Mouse (Mus musculus) hindbrain, embryonic 12.5 days (tissue): ENCODE measurements around the gene Slc17a3. TPM values are rescaled to one million over a fixed set of nuclear protein-coding genes. Genes with fewer than 3 reads are reported as not detected.
A peak's percentile ranks its signal among the peaks of the same experiment; 100 is the strongest.

Source experiments
- ATAC-seq: fragments of 200-750 bp; cut with Nextera tagmentation; 2 replicates; pipeline ENCODE4 v1.8.0; 2017; ENCODE audit warnings: moderate TSS enrichment; ENCODE audit not compliant: low FRiP score
- H3K27ac ChIP-seq: fragments of 300-500 bp; sonication (generic); 2 replicates; pipeline ENCODE4 v1.5.1; 2016; ENCODE audit warnings: mild to moderate bottlenecking
- H3K27me3 ChIP-seq: fragments of 300-500 bp; sonication (generic); 2 replicates; pipeline ENCODE4 v1.6.1; 2016; ENCODE audit warnings: mild to moderate bottlenecking
- H3K36me3 ChIP-seq: fragments of 300-500 bp; sonication (generic); 2 replicates; pipeline ENCODE4 v1.6.1; 2016; ENCODE audit warnings: mild to moderate bottlenecking
- H3K4me1 ChIP-seq: fragments of 300-500 bp; sonication (generic); 2 replicates; pipeline ENCODE4 v1.6.1; 2016
- H3K4me2 ChIP-seq: fragments of 300-500 bp; sonication (generic); replicated peaks from 2 replicates; pipeline ENCODE4 v1.6.1; 2016; ENCODE audit warnings: mild to moderate bottlenecking
- H3K4me3 ChIP-seq: fragments of 300-500 bp; sonication (generic); 2 replicates; pipeline ENCODE4 v1.5.1; 2016; ENCODE audit warnings: mild to moderate bottlenecking
- H3K9ac ChIP-seq: fragments of 300-500 bp; sonication (generic); 2 replicates; pipeline ENCODE4 v1.6.1; 2016; ENCODE audit warnings: mild to moderate bottlenecking, moderate library complexity
- H3K9me3 ChIP-seq: fragments of 300-500 bp; sonication (generic); replicated peaks from 2 replicates; pipeline ENCODE4 v1.6.1; 2016; ENCODE audit warnings: mild to moderate bottlenecking
- WGBS: fragments of 180-500 bp; shearing (Covaris S2); methylation state at CpG from one replicate; pipeline ENCODE4 v1.1.7; 2016; 5-methylcytosine and 5-hydroxymethylcytosine counted together
- polyA plus RNA-seq: library from polyadenylated mRNA; unstranded; fragments of >200 nt; fragmentation: Nextera tagmentation; extraction: Ambion mirVana; gene quantifications from 2 replicates; pipeline ENCODE4 v1.2.1, GENCODE M21; 2016

Gene Slc17a3
- polyA plus RNA-seq, 1 experiment from 2014 or later: not detected

DNA sequence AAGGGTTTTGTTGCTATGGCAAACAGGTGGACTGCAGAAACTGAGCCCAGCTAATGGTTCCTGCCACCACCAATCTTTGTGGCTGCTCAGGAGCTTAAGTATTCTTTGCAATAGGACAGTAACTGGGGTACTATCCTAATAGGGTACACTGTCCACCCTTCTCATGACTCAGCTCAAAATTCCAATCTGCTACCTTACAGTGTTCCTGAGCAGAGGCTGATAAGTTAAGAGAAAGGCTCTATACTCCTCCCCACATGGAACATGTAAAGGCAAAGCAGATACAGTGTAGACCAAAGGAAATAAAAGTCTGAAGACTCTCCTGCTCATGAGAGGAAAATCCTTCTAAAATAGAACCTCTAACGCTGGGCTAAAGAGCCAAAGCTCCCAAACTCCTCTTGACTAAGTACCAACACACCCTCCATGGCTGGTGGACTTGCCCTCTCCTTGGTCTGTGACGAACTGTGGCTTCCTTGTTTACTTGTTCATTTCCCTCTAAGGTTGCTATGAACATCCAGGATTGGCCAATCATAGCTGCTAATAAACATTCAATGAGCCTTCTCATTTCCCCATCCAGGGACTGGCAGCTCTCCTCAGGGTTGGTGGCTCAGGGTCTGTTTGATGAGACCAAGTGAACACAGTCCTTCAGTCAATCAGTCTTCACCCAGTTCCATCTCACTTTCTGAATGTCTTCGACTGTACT is 47.9 kb downstream of the Slc17a3 start:
- Histone ChIP-seq H3K4me2 (no peak overlapping the region), H3K4me3 (no peak overlapping the region), H3K27ac (no peak overlapping the region), H3K4me1 (no peaks in the 10 kb centered on the region), H3K9ac (no peak overlapping the region), H3K9me3 (no peaks in the 10 kb centered on the region), H3K36me3 (no peaks in the 10 kb centered on the region), H3K27me3 (no peaks in the 10 kb centered on the region)
- 84% methylated on average over 3 of the region's 3 CpGs for WGBS
- ATAC-seq: no peak

DNA sequence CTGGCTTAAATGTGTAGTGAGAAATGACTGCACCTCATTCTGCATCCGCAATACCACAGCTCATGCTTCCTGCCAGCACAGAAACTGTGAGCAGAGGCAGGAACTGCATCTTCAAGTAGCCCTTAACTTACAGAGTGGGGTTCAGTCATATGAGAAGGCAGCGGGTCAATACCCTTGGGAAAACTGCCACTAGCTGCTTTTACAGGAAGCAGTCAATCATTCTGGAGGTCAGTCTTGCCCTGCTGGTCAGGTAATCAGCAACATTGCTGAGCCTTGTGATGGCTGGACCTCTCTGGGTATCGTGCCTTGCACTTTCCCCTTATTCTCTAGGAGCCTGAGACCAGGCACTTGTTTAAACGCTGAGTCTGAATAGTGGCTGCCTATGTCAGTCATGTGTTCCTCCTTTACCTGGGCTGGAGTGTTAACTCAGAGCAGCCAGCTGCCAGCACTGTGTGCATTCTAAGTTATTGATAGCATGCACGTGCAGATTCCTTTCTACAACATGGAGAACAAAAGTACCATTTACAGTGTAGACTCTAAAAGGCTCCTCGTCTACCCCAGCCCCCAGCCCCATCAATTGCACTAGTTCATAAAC is 49.9 kb downstream of the Slc17a3 start:
- no peak for ATAC-seq
- 60% methylated on average over 6 of the region's 6 CpGs for WGBS
- Histone ChIP-seq H3K27ac (no peak overlapping the region), H3K9me3 (no peaks in the 10 kb centered on the region), H3K36me3 (no peaks in the 10 kb centered on the region), H3K9ac (no peak overlapping the region), H3K4me2 (no peak overlapping the region), H3K4me3 (no peak overlapping the region), H3K4me1 (peaks cover 9% of the 10 kb centered on the region; the same call in 1 of the 2 replicates), H3K27me3 (no peaks in the 10 kb centered on the region)

DNA sequence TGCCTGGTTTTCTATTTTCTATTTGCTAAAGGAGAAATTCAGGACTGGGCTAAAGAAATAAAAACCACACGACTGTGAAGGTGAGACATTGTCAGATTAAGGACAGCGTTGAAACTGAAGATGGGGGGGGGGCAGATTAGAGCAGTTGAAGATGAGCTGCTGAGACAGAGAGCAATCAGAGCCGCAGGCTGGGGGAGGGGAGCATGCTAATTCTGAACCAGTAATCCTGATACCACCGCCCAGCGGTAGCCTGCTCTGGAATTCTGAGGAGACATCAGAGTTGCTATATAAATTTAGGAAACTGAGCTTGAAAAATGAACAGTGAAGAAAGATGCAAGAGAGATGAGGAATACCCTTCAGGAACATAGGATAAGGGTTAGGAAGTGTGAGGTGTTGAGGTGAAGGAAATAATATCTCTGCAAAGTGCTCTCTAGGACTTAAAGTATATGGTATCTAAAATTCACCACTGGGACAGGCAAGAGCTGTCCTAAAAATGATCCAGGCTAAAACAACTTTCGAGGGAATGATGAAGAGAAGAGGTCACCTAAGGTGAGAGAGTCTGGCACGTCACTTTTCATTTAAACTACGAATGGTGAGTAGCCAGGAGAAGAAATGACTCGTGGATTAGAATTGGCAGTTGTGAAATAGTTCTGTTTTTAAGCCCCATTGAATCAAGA is 53.5 kb downstream of the Slc17a3 start:
- peaks cover 9% of the 10 kb centered on the region; the same call in 1 of the 2 replicates for H3K4me1 ChIP-seq
- no peak overlapping the region for H3K27ac ChIP-seq
- no peak for ATAC-seq
- 0 out of 2 replicates have a peak overlapping the region, but pooled peaks have one; percentile 8 for H3K4me2 ChIP-seq
- no peaks in the 10 kb centered on the region for H3K27me3 ChIP-seq
- H3K36me3 ChIP-seq: no peaks in the 10 kb centered on the region
- no peak overlapping the region for H3K9ac ChIP-seq
- no peak overlapping the region for H3K4me3 ChIP-seq
- no peaks in the 10 kb centered on the region for H3K9me3 ChIP-seq
- WGBS: 22% methylated on average over 9 of the region's 9 CpGs

DNA sequence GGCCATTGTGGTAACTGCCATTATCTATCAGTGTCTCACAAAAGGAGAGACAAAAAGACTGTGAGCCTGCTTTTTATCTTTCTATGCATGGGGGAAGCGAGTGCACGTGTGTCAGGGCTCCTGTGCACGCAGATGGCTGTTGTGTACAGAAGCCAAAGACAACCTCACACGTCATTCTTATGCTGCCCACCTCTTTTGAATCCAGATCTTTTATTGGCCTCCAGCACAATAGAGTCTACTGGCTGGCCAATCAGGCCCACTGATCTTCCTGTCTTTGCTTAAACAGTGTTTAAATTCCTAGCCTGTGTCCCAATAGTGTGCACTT is 54.0 kb downstream of the Slc17a3 start:
- ATAC-seq: peak; percentile 68
- Histone ChIP-seq H3K36me3 (no peaks in the 10 kb centered on the region), H3K4me3 (no peak overlapping the region), H3K27ac (no peak overlapping the region), H3K9ac (no peak overlapping the region), H3K4me1 (peaks cover 9% of the 10 kb centered on the region; the same call in 1 of the 2 replicates), H3K27me3 (no peaks in the 10 kb centered on the region), H3K9me3 (no peaks in the 10 kb centered on the region), H3K4me2 (0 out of 2 replicates have a peak overlapping the region, but pooled peaks have one; percentile 8)
- WGBS: 28% methylated on average over 4 of the region's 4 CpGs

DNA sequence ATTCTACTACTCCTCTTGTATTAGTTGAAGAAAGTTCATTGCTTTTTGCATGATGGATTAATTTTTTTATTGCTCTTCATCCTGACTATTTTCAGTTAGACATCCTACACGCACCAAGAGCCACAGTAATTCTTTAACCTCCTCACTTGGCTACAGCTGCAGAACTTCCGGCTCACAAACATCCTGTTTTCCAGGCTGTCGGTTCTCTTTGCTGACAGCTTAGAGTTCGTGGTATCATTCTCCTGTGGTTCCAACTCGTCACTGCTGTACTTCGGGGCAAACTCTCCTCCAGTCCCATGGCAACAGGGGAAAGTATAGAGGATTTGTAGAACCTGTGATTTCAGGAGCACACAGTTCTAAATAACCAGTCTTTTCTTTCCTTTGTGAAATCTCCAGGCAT is 59.0 kb downstream of the Slc17a3 start:
- Histone ChIP-seq H3K27me3 (no peaks in the 10 kb centered on the region), H3K9ac (no peak overlapping the region), H3K4me1 (0 out of 2 replicates have a peak, but pooled peaks cover 1% of the 10 kb centered on the region), H3K36me3 (no peaks in the 10 kb centered on the region), H3K9me3 (no peaks in the 10 kb centered on the region), H3K27ac (no peak overlapping the region), H3K4me3 (no peak overlapping the region), H3K4me2 (no peak overlapping the region)
- ATAC-seq: no peak
- WGBS: 59% methylated on average over 6 of the region's 6 CpGs

GRCm38 (mm10) chr13:23906906-23907305 is 67.7 kb downstream of the Slc17a3 start:
- Histone ChIP-seq H3K4me3 (no peak overlapping the region), H3K9me3 (no peaks in the 10 kb centered on the region)
- 96% methylated on average over 5 of the region's 5 CpGs for WGBS

DNA sequence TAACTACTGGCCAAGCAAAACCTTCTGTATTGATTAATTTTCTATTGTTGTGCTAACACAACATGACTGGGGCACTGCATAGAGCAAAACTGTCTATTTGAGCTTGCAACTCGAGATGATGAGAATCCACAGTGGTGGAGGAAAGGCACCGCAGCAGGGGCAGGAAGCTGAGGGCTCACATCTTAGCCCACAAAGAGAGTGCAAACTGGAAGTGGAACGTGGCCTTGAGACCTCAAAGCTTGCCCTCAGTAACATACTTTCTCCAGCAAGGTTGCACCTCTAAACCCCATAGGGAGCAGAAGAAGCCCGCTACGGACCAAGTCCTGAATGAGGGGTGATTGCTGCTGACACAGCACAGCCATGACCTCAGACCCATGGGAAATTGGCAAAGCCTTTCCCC is 70.9 kb downstream of the Slc17a3 start:
- Histone ChIP-seq H3K4me1 (no peaks in the 10 kb centered on the region), H3K9ac (no peak overlapping the region), H3K9me3 (no peaks in the 10 kb centered on the region), H3K27ac (no peak overlapping the region), H3K27me3 (no peaks in the 10 kb centered on the region), H3K36me3 (no peaks in the 10 kb centered on the region), H3K4me3 (no peak overlapping the region), H3K4me2 (no peak overlapping the region)
- ATAC-seq: no peak
- 78% methylated on average over 5 of the region's 5 CpGs for WGBS

More at GRCm38 (mm10) chr13:23906906-23907305, 67.7 kb downstream of the Slc17a3 start:
- ATAC-seq: no peak
- H3K27me3 ChIP-seq: no peaks in the 10 kb centered on the region
- no peaks in the 10 kb centered on the region for H3K4me1 ChIP-seq
- H3K27ac ChIP-seq: no peak overlapping the region
- H3K4me2 ChIP-seq: no peak overlapping the region
- no peaks in the 10 kb centered on the region for H3K36me3 ChIP-seq
- no peak overlapping the region for H3K9ac ChIP-seq

Other genes starting within 250 kb of the Slc17a3 start
- gene Hist1h2be, start 218.3 kb upstream of the Slc17a3 start, polyA plus RNA-seq: 1.9 and 2.2 TPM in 2 replicates
- gene Hist1h1e, start 216.9 kb upstream of the Slc17a3 start, polyA plus RNA-seq: 17.0 and 18.8 TPM in 2 replicates
- 0.72 and 0.93 TPM in 2 replicates for gene Hist1h2ac, start 155.5 kb upstream of the Slc17a3 start, polyA plus RNA-seq
- gene Hist1h2bc, start 155.2 kb upstream of the Slc17a3 start, polyA plus RNA-seq: 25.1 and 26.1 TPM in 2 replicates
- gene Hist1h1t, start 143.6 kb upstream of the Slc17a3 start, polyA plus RNA-seq: not detected in 2 replicates
- 3.6 and 4.2 TPM in 2 replicates for gene Hist1h4c, start 141.0 kb upstream of the Slc17a3 start, polyA plus RNA-seq
- gene Hfe, start 128.6 kb upstream of the Slc17a3 start, polyA plus RNA-seq: 4.9 and 5.2 TPM in 2 replicates
- 15.0 and 15.4 TPM in 2 replicates for gene Hist1h1c, start 100.6 kb upstream of the Slc17a3 start, polyA plus RNA-seq
- gene Hist1h3c, start 93.8 kb upstream of the Slc17a3 start, polyA plus RNA-seq: 9.7 and 11.6 TPM in 2 replicates
- gene Hist1h2bb, start 92.7 kb upstream of the Slc17a3 start, polyA plus RNA-seq: 2.2 and 2.9 TPM in 2 replicates
- gene Hist1h2ab, start 88.3 kb upstream of the Slc17a3 start, polyA plus RNA-seq: 22.4 and 45.2 TPM in 2 replicates
- 4.5 and 11.1 TPM in 2 replicates for gene Hist1h3b, start 87.2 kb upstream of the Slc17a3 start, polyA plus RNA-seq
- 5.0 and 5.5 TPM in 2 replicates for gene Hist1h4b, start 82.4 kb upstream of the Slc17a3 start, polyA plus RNA-seq
- 0.72 TPM in 1 of 2 replicates, not detected in the other for gene Hist1h4a, start 78.2 kb upstream of the Slc17a3 start, polyA plus RNA-seq
- gene Hist1h3a, start 77.0 kb upstream of the Slc17a3 start, polyA plus RNA-seq: 3.3 and 6.1 TPM in 2 replicates
- gene Hist1h1a, start 75.8 kb upstream of the Slc17a3 start, polyA plus RNA-seq: 2.4 and 2.7 TPM in 2 replicates
- gene Trim38, start 69.5 kb upstream of the Slc17a3 start, polyA plus RNA-seq: not detected in 2 replicates
- not detected in 2 replicates for gene Slc17a2, start 32.4 kb upstream of the Slc17a3 start, polyA plus RNA-seq
- not detected in 2 replicates for gene Slc17a1, start 28.3 kb downstream of the Slc17a3 start, polyA plus RNA-seq
- gene Slc17a4, start 75.6 kb downstream of the Slc17a3 start, polyA plus RNA-seq: 0.09 TPM in 1 of 2 replicates, not detected in the other
- gene Hist1h2ba, start 94.7 kb downstream of the Slc17a3 start, polyA plus RNA-seq: not detected in 2 replicates
- gene Hist1h2aa, start 95.0 kb downstream of the Slc17a3 start, polyA plus RNA-seq: not detected in 2 replicates
- 0.14 TPM in 1 of 2 replicates, not detected in the other for gene Scgn, start 151.8 kb downstream of the Slc17a3 start, polyA plus RNA-seq